Mouse (Mus musculus) lung, postnatal 10 days (tissue): ENCODE data around the gene Adam21.
"Not testable (repeated sequence)": the region's sequence is repeated elsewhere in the genome, so short reads cannot be mapped to it uniquely, and the experiment has no call there.

Experiments
- DNase-seq: peaks from one replicate; pipeline ENCODE4 v3.0.0; 2021

The Adam21 gene

GRCm38 (mm10) chr12:81568374-81568773, at the start of gene Adam21:
Gene Adam21 (minus strand): TSS chr12:81568474.
- no peak for DNase-seq

DNA sequence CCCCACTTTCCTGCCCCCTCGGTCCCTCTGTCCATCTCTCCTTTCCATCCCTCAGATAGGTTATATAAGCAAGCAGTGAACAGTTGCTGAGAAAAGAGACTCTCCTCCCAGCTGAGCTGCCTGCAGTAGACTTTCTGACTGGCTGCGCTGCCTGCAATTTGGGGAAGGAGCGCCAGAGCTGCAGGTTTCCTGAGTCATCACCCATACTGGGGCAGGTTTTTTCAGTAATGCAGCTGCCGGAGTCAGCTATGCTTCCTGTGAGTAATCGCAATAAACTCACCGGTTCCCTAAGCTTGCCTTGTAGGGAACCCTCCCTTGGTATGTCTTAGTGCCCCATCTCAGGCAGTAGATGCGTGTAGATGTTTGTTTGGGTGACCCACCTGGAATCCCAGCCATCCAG, 48.7 kb upstream of the Adam21 start:
- no peak for DNase-seq

- no peak for DNase-seq
Measured at GRCm38 (mm10) chr12:81615807-81616206, 47.5 kb upstream of the Adam21 start.

- DNase-seq, result no peak
Measured at GRCm38 (mm10) chr12:81609445-81609844, 41.2 kb upstream of the Adam21 start.

DNA sequence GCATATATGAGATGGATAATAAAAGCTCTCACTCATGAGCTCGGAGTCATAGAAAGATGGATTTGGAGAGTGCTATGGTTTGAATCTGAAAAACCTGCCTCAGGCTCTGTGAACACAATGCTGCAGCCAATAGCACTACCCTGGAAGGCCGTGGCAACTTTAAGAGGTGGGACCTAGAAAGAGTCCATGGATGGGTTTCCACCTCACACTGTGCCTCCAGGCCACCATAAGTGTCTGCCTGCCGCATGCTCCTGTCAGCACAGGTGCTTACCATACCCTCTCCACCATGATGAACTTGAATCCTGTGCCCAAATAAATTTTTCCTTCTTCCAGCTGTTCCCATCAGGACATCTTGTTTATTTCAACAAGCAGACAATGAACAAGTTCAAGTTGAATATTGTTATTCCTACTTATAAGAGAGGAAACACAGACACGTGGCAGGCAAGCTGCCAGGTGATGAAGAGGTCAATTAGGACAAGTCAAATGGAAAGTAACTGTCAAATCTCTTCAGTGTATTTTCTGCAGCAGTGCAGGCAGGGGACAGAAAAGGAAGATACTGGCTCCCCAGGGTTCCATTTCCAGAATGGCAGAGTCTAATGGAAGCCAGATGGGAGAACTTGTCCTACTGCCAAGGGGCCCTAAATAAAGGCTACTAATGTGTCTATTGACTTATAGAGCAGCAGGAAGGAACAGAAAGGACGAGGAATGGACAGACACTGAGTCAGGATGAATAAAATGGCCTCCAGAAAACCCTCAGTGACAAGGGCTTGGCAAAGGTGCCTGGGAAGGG, 36.9 kb upstream of the Adam21 start:
- DNase-seq, result no peak

DNA sequence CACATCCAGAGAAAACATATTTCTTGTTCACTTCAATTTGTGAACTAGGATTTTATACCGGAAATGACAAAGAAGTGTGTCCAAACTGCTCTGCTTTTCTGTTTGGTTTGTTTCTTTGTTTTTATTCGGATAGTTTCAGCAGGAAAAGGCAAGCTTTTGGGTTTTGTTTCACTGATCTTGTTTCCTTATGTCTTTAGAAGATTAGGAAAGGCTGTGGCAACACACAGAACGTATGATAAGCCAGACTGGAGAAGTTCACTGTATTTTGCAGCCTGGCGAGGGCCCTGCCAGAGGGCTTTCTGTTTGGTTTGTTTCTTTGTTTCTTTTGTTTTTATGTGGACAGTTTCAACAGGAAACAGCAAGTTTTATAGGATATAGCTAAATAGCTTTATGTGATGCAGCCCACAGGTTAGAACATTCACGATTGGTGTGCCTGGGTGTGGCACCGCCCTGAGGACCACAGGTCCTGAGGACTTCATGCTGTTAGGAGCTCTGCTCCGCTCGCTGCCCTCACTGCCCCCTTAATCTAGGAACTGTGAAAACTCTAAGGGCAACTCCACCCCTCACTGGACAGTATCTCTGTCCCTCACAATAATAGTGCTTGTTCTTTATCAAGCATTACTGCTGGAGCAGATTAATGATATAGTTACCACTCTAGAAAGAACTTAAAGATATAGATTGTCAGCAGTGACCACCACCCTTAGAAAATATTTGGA, 28.4 kb upstream of the Adam21 start:
- DNase-seq, result no peak

GRCm38 (mm10) chr12:81594902-81595671, 26.8 kb upstream of the Adam21 start, which contains the start of gene Med6:
Gene Med6 (minus strand): TSS chr12:81595008.
- peak; percentile 97 for DNase-seq

GRCm38 (mm10) chr12:81567931-81568330, 343 bp downstream of the Adam21 start:
- no peak for DNase-seq

DNA sequence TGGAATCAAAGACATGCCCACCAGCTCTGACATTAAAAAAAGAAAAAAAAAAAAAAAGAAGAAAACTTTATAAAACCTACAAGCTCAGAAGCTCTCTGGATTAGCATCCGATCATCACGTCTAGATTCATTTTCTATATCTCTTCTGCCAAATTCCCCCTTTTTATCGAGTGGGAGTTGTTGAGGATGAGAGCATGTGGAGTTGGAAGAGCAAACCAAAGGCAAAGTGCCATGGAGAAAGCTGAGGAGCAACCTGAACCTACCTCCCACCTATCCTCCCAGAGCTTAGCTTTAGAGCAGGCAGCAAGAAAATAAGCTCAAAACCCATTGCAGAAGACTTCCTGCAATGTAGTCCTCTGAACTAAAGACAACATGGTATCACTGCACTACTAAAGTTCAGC, 4.1 kb downstream of the Adam21 start:
- no peak for DNase-seq

DNA sequence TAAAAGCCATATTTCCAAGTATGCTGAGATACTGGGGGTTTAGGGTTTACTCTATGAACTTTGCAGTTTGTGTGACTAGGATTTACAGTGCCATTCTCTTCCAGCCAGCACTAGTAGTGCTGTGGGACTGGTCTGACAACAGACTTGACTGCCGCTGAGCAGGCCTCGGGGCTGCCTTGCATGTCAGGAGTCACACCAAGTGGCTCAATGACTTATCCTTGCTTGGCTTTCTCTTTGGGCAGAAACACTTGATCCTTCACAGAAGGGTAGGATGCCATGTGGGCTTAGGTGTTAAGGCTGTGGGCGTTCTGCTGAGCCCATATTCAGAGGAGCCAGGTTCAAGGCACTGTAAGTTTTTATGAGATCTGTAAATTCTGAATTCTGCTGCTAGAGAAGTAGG, 19.0 kb downstream of the Adam21 start:
- DNase-seq, result no peak

GRCm38 (mm10) chr12:81547163-81547562, 21.1 kb downstream of the Adam21 start:
- DNase-seq, result no peak

GRCm38 (mm10) chr12:81533029-81533419, 35.2 kb downstream of the Adam21 start:
- DNase-seq, result no peak

- DNase-seq, result peak; percentile 86
Measured at GRCm38 (mm10) chr12:81532316-81533028, 35.8 kb downstream of the Adam21 start, which contains the start of the genes Gm20498 and Synj2bp. Gene Gm20498 (minus strand): TSS chr12:81532905. Gene Synj2bp (minus strand): TSS chr12:81532911.

- not testable (repeated sequence) for DNase-seq
Measured at GRCm38 (mm10) chr12:81530587-81530986, 37.7 kb downstream of the Adam21 start.
